Mouse (Mus musculus): ENCODE measurements around the gene Lpp.

DNA sequence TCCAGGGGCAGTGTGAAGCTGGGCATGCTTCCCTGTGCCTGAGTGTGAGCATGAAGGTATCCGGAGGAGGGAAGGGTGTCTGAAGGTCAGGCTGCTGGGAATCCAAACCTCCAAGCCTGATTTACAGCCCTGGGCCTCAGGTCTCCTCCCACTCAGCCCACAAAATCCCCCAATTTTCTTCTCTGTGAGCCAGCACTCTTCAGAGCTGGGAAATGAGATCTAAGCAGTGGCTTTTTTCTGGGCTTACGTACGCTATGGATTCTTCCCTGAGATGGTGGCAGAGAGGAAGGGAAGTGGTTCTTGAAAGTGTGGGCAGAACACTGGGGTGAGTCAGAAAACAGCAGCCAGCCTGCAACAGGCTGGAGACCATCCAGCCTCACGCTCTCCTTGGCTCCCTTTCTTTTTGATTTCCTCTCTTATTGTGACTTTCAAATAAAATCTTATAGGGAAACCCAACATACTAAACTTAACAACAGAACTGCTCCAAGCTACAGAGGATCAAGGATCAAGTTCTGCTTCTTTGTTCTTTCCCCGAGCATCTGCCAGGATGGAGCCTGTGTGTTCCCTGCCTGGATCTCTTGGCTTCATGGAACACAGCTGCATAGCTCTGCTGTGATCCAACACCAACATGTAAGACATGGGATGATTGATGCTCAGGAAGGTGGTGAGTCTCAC lies 648.7 kb downstream of the Lpp start:
- no peak for TF ChIP-seq CTCF (IDR thresholded peaks at IDR 0.05; ENCODE audit: insufficient read depth, low read length)
- TF ChIP-seq POLR2A (IDR thresholded peaks at IDR 0.05; ENCODE audit: borderline replicate concordance, extremely low read depth, low read depth, low read length): no peak

Data from lung, adult 2 months (tissue).